Mouse (Mus musculus): ENCODE data around the gene Cnbd2. TPM values are rescaled to one million over a fixed set of nuclear protein-coding genes. Genes with fewer than 3 reads are reported as not detected.

Cnbd2 gene
- polyA plus RNA-seq, 1 experiment from 2014 or later = 5.9 TPM

DNA sequence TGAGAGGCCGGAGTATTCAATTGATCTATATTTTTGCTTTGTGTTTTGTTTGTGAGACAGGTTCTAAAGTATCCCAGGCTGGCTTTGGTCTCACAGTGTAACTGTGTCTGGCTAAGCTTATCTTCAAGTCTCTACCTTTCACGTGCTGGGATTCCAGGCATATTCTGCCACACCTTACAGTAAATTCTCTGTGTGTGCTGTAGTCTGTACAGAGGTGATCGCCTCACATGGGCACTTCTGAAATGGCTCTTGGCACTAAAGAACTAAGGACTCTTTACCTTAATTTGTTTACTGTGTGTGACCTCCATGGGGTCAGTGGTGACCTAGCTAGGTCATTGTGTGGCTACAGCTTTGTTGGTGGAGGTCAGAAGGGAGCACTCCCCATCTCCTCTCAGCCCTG is 15.9 kb upstream of the Cnbd2 start:
- H3K27me3 ChIP-seq = no peaks in the 10 kb centered on the region
- no peaks in the 10 kb centered on the region for H3K9me3 ChIP-seq
- no peak for ATAC-seq
- WGBS = 92% methylated on average over 3 of the region's 3 CpGs
- no peak overlapping the region for H3K4me3 ChIP-seq (replicated peaks)
- H3K9ac ChIP-seq (replicated peaks) = no peak overlapping the region
- peaks cover 79% of the 10 kb centered on the region for H3K36me3 ChIP-seq
- no peaks in the 10 kb centered on the region for H3K4me1 ChIP-seq (replicated peaks)
- H3K4me2 ChIP-seq (replicated peaks) = no peak overlapping the region
- H3K27ac ChIP-seq = no peak overlapping the region

DNA sequence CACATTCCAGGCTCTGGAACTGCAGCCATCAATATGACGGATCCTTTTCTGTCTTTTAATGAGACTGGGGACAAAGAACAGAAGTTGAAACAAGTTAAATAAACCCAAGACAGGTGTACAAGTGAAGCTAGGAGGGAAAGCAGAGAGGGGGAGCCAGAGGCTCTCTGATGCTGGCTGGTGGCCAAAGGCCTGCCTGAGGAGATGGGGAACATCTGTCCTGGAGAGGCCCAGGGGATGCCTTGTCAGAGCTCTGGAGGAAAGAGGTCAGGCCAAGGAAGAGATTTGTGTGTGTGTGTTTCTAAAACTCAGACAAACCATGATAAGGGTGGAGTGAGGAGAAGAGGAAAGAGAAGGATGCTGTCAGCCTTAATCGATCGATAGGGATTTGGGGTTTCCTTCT is 14.4 kb upstream of the Cnbd2 start:
- Histone ChIP-seq H3K9me3 (no peaks in the 10 kb centered on the region), H3K27ac (no peak overlapping the region), H3K27me3 (no peaks in the 10 kb centered on the region), H3K9ac (replicated peaks) (no peak overlapping the region), H3K4me3 (replicated peaks) (no peak overlapping the region), H3K4me2 (replicated peaks) (no peak overlapping the region), H3K36me3 (peaks cover 82% of the 10 kb centered on the region), H3K4me1 (replicated peaks) (no peaks in the 10 kb centered on the region)
- no peak for ATAC-seq
- WGBS = 89% methylated on average over 3 of the region's 3 CpGs

DNA sequence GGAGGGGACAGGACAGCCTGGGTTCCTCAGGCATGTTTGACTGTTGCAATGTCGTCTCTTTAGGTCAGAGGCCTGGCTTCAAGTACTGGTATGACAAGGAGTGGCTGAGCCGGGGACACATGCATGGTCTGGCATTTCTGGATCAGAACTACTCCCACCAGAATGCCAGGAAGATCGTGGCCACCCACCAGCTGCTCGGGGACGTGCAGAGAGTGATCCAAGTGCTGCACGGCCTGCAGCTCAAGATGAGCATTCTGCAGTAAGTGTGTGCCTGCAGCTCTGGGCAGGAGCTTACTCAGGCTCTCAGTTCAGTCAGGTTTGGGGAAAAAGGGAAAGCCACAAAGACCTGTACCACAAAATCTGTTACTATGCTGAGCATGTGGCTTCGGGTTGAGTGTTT is 13.6 kb upstream of the Cnbd2 start:
- 90% methylated on average over 7 of the region's 7 CpGs for WGBS
- no peaks in the 10 kb centered on the region for H3K9me3 ChIP-seq
- no peak overlapping the region for H3K27ac ChIP-seq
- no peaks in the 10 kb centered on the region for H3K4me1 ChIP-seq (replicated peaks)
- H3K4me2 ChIP-seq (replicated peaks) = no peak overlapping the region
- H3K9ac ChIP-seq (replicated peaks) = no peak overlapping the region
- no peak for ATAC-seq
- H3K27me3 ChIP-seq = no peaks in the 10 kb centered on the region
- H3K36me3 ChIP-seq = peaks cover 80% of the 10 kb centered on the region
- H3K4me3 ChIP-seq (replicated peaks) = no peak overlapping the region

DNA sequence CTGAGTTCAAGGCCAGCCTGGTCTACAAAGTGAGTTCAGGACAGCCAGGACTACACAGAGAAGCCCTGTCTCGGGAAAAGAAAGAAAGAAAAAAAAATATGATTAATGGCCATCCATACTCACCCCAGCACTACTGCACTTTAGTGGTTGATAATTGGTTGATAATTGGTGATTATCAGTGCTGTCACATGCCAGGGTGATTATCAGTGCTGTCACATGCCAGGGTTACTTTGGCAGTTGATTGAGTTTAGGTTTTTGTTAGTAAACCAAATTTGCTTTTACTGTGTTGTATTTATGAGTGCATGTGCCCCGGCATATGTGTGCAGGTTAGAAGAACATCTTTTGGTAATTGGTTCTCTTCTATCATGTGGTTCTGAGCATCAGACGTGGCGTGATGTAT is 10.0 kb upstream of the Cnbd2 start:
- no peak for ATAC-seq
- Histone ChIP-seq H3K27me3 (no peaks in the 10 kb centered on the region), H3K4me1 (replicated peaks) (no peaks in the 10 kb centered on the region), H3K36me3 (peaks cover 75% of the 10 kb centered on the region), H3K4me3 (replicated peaks) (no peak overlapping the region), H3K4me2 (replicated peaks) (no peak overlapping the region), H3K9ac (replicated peaks) (no peak overlapping the region), H3K27ac (no peak overlapping the region), H3K9me3 (no peaks in the 10 kb centered on the region)
- WGBS = 95% methylated on average over 4 of the region's 4 CpGs

DNA sequence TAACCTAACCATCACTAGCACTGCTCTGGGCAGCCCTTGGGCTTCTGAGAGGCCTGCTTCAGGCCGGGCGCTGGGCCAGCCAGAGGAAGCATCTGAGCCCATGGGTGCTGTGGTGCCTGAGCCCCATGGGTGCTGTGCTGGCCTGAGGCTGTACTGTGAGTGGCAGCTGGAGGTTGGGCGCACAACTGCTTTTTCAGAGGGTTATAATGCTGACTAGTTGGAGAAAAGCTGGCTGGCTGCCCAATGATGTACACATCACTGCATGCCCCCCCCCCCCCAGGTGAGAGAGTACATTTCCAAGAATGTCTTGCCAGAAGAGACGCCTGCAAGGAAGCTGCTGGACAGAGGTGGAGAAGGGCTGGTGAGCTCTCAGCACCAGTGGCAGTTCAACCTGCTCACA is 7.7 kb upstream of the Cnbd2 start:
- Histone ChIP-seq H3K27ac (no peak overlapping the region), H3K27me3 (no peaks in the 10 kb centered on the region), H3K4me3 (replicated peaks) (no peak overlapping the region), H3K9ac (replicated peaks) (no peak overlapping the region), H3K4me2 (replicated peaks) (no peak overlapping the region), H3K4me1 (replicated peaks) (no peaks in the 10 kb centered on the region), H3K9me3 (no peaks in the 10 kb centered on the region), H3K36me3 (peaks cover 62% of the 10 kb centered on the region)
- WGBS = 99% methylated on average over 4 of the region's 4 CpGs
- no peak for ATAC-seq

DNA sequence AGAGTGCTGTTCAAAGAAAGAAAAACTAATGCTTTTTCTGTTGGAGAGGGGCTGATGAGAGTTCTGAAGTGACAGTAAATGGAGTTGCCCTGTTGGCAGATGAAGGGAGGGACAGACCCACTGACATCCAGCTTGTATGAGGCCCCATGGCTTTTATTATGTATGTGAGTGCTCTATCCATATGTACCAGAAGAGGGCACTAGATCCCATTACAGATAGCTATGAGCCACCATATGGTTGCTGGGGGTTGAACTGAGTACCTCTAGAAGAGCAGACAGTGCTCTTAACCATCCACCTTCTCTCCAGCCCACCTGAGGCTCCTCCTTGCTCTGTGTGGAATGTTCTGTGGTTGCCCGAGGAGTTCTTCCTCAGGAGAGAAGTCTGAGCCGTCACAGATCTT is 6.3 kb upstream of the Cnbd2 start:
- H3K4me3 ChIP-seq (replicated peaks) = no peak overlapping the region
- 0 out of 2 replicates have a peak, but pooled peaks cover under 1% of the 10 kb centered on the region for H3K4me1 ChIP-seq (replicated peaks)
- 92% methylated on average over 2 of the region's 2 CpGs for WGBS
- ATAC-seq = peak; percentile 40; the same call in 1 of the 2 replicates
- H3K27ac ChIP-seq = no peak overlapping the region
- H3K36me3 ChIP-seq = peaks cover 52% of the 10 kb centered on the region
- H3K4me2 ChIP-seq (replicated peaks) = no peak overlapping the region
- no peaks in the 10 kb centered on the region for H3K27me3 ChIP-seq
- no peak overlapping the region for H3K9ac ChIP-seq (replicated peaks)
- H3K9me3 ChIP-seq = no peaks in the 10 kb centered on the region

DNA sequence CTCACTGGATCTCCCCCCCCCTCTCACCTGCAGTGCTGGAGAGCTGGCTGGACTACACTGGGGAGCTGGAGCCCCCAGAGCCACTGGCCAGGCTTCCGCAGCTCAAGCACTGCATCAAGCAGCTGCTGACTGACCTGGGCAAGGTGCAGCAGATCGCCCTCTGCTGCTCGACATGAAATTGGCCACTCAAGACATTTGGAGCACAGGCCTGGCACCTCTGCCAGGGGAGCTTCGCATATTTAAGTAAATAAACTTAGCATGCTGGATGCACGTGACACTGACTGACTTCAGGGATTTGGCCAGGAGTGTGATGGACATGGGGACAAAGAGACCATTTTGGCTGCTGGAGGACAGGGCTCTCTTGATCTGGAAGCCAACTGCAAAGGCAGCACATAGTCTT is 4.8 kb upstream of the Cnbd2 start:
- H3K27me3 ChIP-seq = no peaks in the 10 kb centered on the region
- no peaks in the 10 kb centered on the region for H3K9me3 ChIP-seq
- peaks cover 9% of the 10 kb centered on the region for H3K4me1 ChIP-seq (replicated peaks)
- no peak overlapping the region for H3K4me2 ChIP-seq (replicated peaks)
- H3K4me3 ChIP-seq (replicated peaks) = no peak overlapping the region
- H3K9ac ChIP-seq (replicated peaks) = no peak overlapping the region
- H3K36me3 ChIP-seq = peaks cover 41% of the 10 kb centered on the region
- ATAC-seq = no peak
- H3K27ac ChIP-seq = no peak overlapping the region
- 55% methylated on average over 5 of the region's 5 CpGs for WGBS

DNA sequence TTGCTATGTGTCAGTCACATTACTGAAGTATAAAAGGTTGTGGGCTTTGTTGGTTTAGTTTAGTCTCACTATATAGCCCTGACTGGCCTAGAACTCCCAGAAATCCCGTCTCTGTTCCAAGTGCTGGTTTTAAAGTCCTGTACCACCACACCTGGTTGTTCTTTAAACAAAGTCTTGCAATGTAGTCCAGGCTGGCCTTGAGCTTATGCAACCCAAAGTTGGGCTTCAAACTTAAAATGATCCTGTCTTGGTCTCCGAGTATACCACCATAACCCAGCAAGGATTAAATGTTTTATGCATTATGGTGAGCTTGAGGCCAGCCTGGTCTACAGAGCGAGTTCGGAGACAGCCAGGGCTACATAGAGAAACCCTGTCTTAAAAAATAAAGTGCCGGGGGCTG is 2.2 kb upstream of the Cnbd2 start:
- Histone ChIP-seq H3K36me3 (peaks cover 16% of the 10 kb centered on the region), H3K9ac (replicated peaks) (no peak overlapping the region), H3K4me2 (replicated peaks) (no peak overlapping the region), H3K9me3 (no peaks in the 10 kb centered on the region), H3K27ac (no peak overlapping the region), H3K27me3 (no peaks in the 10 kb centered on the region), H3K4me1 (replicated peaks) (peaks cover 17% of the 10 kb centered on the region), H3K4me3 (replicated peaks) (no peak overlapping the region)
- ATAC-seq = no peak
- WGBS = 98% methylated on average over 5 of the region's 5 CpGs

DNA sequence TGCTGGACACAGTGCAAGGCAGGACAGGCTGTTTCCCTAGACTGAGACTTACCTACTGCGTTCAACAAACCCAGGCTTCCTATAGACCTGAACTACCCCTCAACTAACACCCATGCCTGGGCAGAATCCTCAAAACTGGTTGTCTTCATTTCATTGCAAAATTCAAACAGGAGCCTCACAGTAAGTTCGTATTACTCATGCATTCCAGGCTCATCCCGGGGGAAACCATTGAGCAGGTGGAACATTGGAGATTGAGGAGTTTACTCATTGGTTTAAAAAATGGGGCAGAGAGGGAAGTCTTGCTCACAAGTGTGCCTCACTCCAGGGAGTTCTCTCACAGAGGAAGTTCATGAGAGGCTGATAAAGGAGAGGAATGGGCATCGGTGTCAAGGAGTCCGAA is 1.6 kb upstream of the Cnbd2 start:
- H3K27me3 ChIP-seq = no peaks in the 10 kb centered on the region
- H3K36me3 ChIP-seq = peaks cover 11% of the 10 kb centered on the region
- no peak overlapping the region for H3K4me3 ChIP-seq (replicated peaks)
- H3K9ac ChIP-seq (replicated peaks) = no peak overlapping the region
- no peaks in the 10 kb centered on the region for H3K9me3 ChIP-seq
- no peak for ATAC-seq
- no peak overlapping the region for H3K4me2 ChIP-seq (replicated peaks)
- peaks cover 17% of the 10 kb centered on the region for H3K4me1 ChIP-seq (replicated peaks)
- no peak overlapping the region for H3K27ac ChIP-seq
- WGBS = 95% methylated on average over 5 of the region's 5 CpGs

DNA sequence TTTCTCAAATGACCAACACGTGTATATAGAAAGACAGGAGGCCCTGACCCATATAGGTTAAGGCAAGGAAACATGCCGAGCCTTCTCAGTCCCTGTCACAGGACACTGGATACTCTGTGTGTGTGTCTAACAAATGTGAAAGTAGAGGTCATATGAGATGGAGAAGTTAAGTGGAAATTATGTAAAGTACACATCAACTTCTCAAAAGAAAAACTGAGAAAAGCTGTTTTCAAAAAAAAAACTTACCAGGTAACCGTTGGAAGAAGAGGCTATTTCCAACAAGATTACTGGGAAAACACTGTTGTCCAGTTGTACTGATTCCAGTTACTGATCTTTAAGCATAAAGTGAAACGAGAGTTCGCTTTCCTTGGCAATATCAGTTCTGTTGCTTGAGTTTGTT is 1.2 kb upstream of the Cnbd2 start:
- Histone ChIP-seq H3K9me3 (no peaks in the 10 kb centered on the region), H3K4me3 (replicated peaks) (peak overlapping the region; percentile 92; the same call in 1 of the 2 replicates), H3K27me3 (no peaks in the 10 kb centered on the region), H3K27ac (0 out of 2 replicates have a peak overlapping the region, but pooled peaks have one; percentile 98), H3K4me2 (replicated peaks) (peak overlapping the region; percentile 86), H3K36me3 (peaks cover 9% of the 10 kb centered on the region; the same call in 1 of the 2 replicates), H3K9ac (replicated peaks) (peak overlapping the region; percentile 96), H3K4me1 (replicated peaks) (peaks cover 17% of the 10 kb centered on the region)
- no peak for ATAC-seq
- 91% methylated on average over 5 of the region's 5 CpGs for WGBS

DNA sequence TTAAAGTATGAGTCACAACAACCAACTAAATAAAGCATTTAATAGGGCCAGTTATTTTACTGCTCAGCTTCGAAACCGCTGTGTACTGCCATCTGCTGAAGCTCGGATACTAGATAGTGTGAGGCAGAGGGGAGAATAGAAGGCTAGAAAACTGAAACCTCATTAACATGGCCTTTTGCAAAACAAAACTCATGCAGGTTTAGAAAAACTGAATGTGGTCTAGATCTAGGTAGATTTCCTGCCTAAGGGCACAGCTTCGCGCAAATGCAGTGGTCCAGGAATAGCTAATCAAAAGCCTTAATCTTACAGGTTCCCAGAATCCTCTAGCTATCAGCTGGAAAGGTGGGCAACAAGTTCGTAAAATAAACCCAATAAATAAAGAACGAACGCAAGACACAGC is 658 bp upstream of the Cnbd2 start:
- H3K9me3 ChIP-seq = no peaks in the 10 kb centered on the region
- 0 out of 2 replicates have a peak, but pooled peaks have one; percentile 4 for ATAC-seq
- 24% methylated on average over 8 of the region's 8 CpGs for WGBS

DNA sequence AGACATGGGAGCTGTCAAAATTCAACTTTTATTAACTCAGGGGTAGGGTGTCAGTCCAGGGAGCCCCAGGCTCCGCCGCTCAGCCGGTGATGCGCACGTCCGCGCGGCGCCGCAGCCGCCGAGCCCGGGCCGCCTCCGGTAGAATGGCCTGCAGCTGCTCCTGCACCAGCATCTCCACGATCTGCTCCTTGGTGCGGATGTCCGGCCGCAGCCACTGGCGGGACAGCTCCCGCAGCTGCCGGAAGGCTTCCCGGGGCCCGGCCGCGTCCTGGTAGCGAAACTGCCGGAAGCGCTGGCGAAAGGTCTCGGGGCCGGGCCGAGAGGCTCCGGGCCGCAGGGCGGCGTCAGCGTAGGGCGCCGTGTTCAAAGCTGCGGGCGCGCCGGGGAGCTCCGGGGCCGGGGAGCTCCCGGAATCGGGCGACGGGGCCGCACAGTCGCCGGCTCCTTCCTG is 233 bp upstream of the Cnbd2 start:
- Histone ChIP-seq H3K4me3 (replicated peaks) (peak overlapping the region; percentile 92), H3K4me1 (replicated peaks) (peaks cover 17% of the 10 kb centered on the region), H3K27ac (peak overlapping the region; percentile 98), H3K9me3 (no peaks in the 10 kb centered on the region), H3K27me3 (no peaks in the 10 kb centered on the region), H3K4me2 (replicated peaks) (peak overlapping the region; percentile 86), H3K9ac (replicated peaks) (peak overlapping the region; percentile 96), H3K36me3 (peaks cover 13% of the 10 kb centered on the region; the same call in 1 of the 2 replicates)
- WGBS = under 1% methylated on average over 46 of the region's 53 CpGs
- ATAC-seq = peak; percentile 69

More for the DNA sequence above, 658 bp upstream of the Cnbd2 start:
- Histone ChIP-seq H3K4me3 (replicated peaks) (peak overlapping the region; percentile 92), H3K9ac (replicated peaks) (peak overlapping the region; percentile 96), H3K4me2 (replicated peaks) (peak overlapping the region; percentile 86), H3K4me1 (replicated peaks) (peaks cover 17% of the 10 kb centered on the region), H3K27me3 (no peaks in the 10 kb centered on the region), H3K36me3 (peaks cover 12% of the 10 kb centered on the region; the same call in 1 of the 2 replicates), H3K27ac (peak overlapping the region; percentile 98)

DNA sequence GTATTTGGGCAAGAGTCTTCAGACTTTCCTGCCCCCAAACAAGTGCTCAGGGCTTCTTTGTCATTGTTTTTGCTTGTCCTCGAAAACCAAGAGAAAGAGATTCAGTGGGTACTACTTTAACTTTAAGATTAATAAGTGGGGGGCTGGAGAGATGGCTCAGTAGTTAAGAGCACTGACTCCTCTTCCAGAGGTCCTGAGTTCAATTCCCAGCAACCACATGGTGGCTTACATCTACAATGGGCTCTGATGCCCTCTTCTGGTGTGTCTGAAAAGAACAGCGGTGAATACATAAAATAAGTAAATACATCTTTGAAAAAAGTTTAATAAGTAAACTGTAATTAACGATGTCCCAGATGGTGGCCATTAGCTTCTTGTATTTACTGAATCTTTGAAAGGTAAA is 1.1 kb downstream of the Cnbd2 start:
- Histone ChIP-seq H3K4me1 (replicated peaks) (peaks cover 17% of the 10 kb centered on the region), H3K4me3 (replicated peaks) (peak overlapping the region; percentile 92), H3K27ac (peak overlapping the region; percentile 98; the same call in 1 of the 2 replicates), H3K36me3 (peaks cover 8% of the 10 kb centered on the region; the same call in 1 of the 2 replicates), H3K4me2 (replicated peaks) (peak overlapping the region; percentile 86), H3K9ac (replicated peaks) (peak overlapping the region; percentile 96), H3K9me3 (no peaks in the 10 kb centered on the region), H3K27me3 (no peaks in the 10 kb centered on the region)
- 59% methylated on average over 3 of the region's 3 CpGs for WGBS
- ATAC-seq = no peak
